Mouse (Mus musculus) limb, embryonic 12.5 days (tissue): Measurements from ENCODE around the gene Mansc1. TPM values are rescaled to one million over a fixed set of nuclear protein-coding genes. Genes with fewer than 3 reads are reported as not detected.

Source experiments
- ATAC-seq: fragments of 200-750 bp; cut with Nextera tagmentation; 2 replicates; pipeline ENCODE4 v1.8.0; 2017; ENCODE audit warnings: low read depth, moderate TSS enrichment; ENCODE audit not compliant: insufficient number of reproducible peaks, insufficient read depth, low FRiP score, low TSS enrichment
- H3K27ac ChIP-seq: fragments of 300-500 bp; sonication (generic); 2 replicates; pipeline ENCODE4 v1.5.1; 2016; ENCODE audit warnings: mild to moderate bottlenecking, moderate library complexity
- H3K27me3 ChIP-seq: fragments of 300-500 bp; sonication (generic); 2 replicates; pipeline ENCODE4 v1.6.1; 2016; ENCODE audit warnings: mild to moderate bottlenecking, moderate library complexity
- H3K36me3 ChIP-seq: fragments of 300-500 bp; sonication (generic); 2 replicates; pipeline ENCODE4 v1.6.1; 2016; ENCODE audit warnings: mild to moderate bottlenecking, moderate library complexity
- H3K4me1 ChIP-seq: fragments of 300-500 bp; sonication (generic); replicated peaks from 2 replicates; pipeline ENCODE4 v1.6.1; 2016
- H3K4me2 ChIP-seq: fragments of 300-500 bp; sonication (generic); 2 replicates; pipeline ENCODE4 v1.6.1; 2016; ENCODE audit warnings: mild to moderate bottlenecking, moderate library complexity
- H3K4me3 ChIP-seq: fragments of 300-500 bp; sonication (generic); replicated peaks from 2 replicates; pipeline ENCODE4 v1.5.1; 2016; ENCODE audit warnings: mild to moderate bottlenecking
- H3K9ac ChIP-seq: fragments of 300-500 bp; sonication (generic); replicated peaks from 2 replicates; pipeline ENCODE4 v1.6.1; 2016; ENCODE audit warnings: mild to moderate bottlenecking, moderate library complexity
- H3K9me3 ChIP-seq: fragments of 300-500 bp; sonication (generic); 2 replicates; pipeline ENCODE4 v1.6.1; 2016; ENCODE audit warnings: mild to moderate bottlenecking, moderate library complexity
- WGBS: fragments of 180-500 bp; shearing (Covaris S2); methylation state at CpG from one replicate; pipeline ENCODE4 v1.1.7; 2016; 5-methylcytosine and 5-hydroxymethylcytosine counted together
- polyA plus RNA-seq: library from polyadenylated mRNA; unstranded; fragments of >200 nt; fragmentation: Nextera tagmentation; extraction: Ambion mirVana; gene quantifications from 2 replicates; pipeline ENCODE4 v1.2.1, GENCODE M21; 2016

The Mansc1 gene
- polyA plus RNA-seq, 1 experiment from 2014 or later, result 0.69 TPM

DNA sequence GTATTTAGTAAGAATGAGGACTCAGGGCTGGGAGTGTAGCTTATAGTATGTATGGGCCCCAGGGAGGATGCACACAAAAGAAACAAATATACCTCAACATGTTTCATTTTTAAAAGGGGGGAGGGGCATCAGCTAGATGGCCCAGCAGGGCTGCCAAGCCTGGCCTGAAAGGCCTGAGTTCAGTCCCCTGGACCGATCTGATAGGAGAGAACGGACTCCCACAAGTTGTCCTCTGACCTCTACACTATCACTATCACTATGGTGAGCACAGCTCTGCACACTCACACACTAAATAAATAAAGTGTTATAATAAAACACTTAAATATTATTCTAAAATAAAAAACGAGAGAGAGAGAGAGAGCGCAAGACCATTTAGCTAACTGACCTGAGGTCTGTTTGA, 18.0 kb downstream of the Mansc1 start:
- WGBS, result 85% methylated on average over 4 of the region's 4 CpGs
- Histone ChIP-seq H3K27me3 (no peaks in the 10 kb centered on the region), H3K4me2 (no peak overlapping the region), H3K4me3 (no peak overlapping the region), H3K4me1 (0 out of 2 replicates have a peak, but pooled peaks cover 3% of the 10 kb centered on the region), H3K9ac (no peak overlapping the region), H3K9me3 (no peaks in the 10 kb centered on the region), H3K36me3 (no peaks in the 10 kb centered on the region), H3K27ac (no peak overlapping the region)
- no peak for ATAC-seq

GRCm38 (mm10) chr6:134611896-134612295, 20.4 kb downstream of the Mansc1 start:
- Histone ChIP-seq H3K4me3 (no peak overlapping the region), H3K27me3 (no peaks in the 10 kb centered on the region), H3K9me3 (no peaks in the 10 kb centered on the region), H3K4me1 (peaks cover 13% of the 10 kb centered on the region; the same call in 1 of the 2 replicates), H3K27ac (no peak overlapping the region), H3K9ac (no peak overlapping the region), H3K36me3 (no peaks in the 10 kb centered on the region), H3K4me2 (no peak overlapping the region)
- WGBS, result 72% methylated on average over 13 of the region's 13 CpGs
- no peak for ATAC-seq

DNA sequence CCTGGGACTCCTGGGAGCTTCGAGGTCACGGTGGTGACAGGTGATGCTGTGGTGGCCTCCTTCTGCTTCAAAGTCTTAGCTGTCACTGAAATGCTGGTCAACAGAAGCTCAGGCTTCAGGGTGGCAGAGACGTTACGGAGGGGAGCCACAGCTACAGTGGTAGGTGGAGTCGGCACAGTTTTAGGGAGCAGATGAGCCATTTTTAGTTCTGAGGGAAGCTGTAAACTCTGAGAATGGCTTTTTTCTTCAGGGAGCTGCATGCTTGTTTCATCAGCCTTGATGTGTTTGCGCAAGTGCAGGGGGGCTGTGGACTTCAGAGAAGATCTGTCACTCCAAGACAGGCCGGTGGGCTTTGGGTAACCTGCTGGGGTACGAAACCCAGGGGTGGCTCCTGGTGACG, 21.9 kb downstream of the Mansc1 start:
- no peaks in the 10 kb centered on the region for H3K36me3 ChIP-seq
- peaks cover 23% of the 10 kb centered on the region for H3K4me1 ChIP-seq
- no peak overlapping the region for H3K4me3 ChIP-seq
- H3K9me3 ChIP-seq, result no peaks in the 10 kb centered on the region
- H3K4me2 ChIP-seq, result no peak overlapping the region
- H3K9ac ChIP-seq, result no peak overlapping the region
- no peaks in the 10 kb centered on the region for H3K27me3 ChIP-seq
- no peak overlapping the region for H3K27ac ChIP-seq
- no peak for ATAC-seq
- WGBS, result 84% methylated on average over 9 of the region's 9 CpGs

- Histone ChIP-seq H3K4me3 (no peak overlapping the region), H3K9ac (no peak overlapping the region), H3K27me3 (no peaks in the 10 kb centered on the region), H3K4me2 (no peak overlapping the region), H3K4me1 (peaks cover 28% of the 10 kb centered on the region), H3K27ac (peak overlapping the region; percentile 74), H3K36me3 (no peaks in the 10 kb centered on the region), H3K9me3 (no peaks in the 10 kb centered on the region)
- peak; percentile 15; the same call in 1 of the 2 replicates for ATAC-seq
- 50% methylated on average over 9 of the region's 9 CpGs for WGBS
These were observed 25.1 kb downstream of the Mansc1 start for GRCm38 (mm10) chr6:134606949-134607746.

GRCm38 (mm10) chr6:134606540-134606939, 25.7 kb downstream of the Mansc1 start:
- H3K9ac ChIP-seq, result no peak overlapping the region
- H3K36me3 ChIP-seq, result no peaks in the 10 kb centered on the region
- H3K4me2 ChIP-seq, result 0 out of 2 replicates have a peak overlapping the region, but pooled peaks have one; percentile 16
- peaks cover 35% of the 10 kb centered on the region for H3K4me1 ChIP-seq
- no peaks in the 10 kb centered on the region for H3K27me3 ChIP-seq
- 57% methylated on average over 6 of the region's 6 CpGs for WGBS
- peak overlapping the region; percentile 74 for H3K27ac ChIP-seq
- 0 out of 2 replicates have a peak, but pooled peaks have one; percentile 8 for ATAC-seq
- no peaks in the 10 kb centered on the region for H3K9me3 ChIP-seq
- no peak overlapping the region for H3K4me3 ChIP-seq

DNA sequence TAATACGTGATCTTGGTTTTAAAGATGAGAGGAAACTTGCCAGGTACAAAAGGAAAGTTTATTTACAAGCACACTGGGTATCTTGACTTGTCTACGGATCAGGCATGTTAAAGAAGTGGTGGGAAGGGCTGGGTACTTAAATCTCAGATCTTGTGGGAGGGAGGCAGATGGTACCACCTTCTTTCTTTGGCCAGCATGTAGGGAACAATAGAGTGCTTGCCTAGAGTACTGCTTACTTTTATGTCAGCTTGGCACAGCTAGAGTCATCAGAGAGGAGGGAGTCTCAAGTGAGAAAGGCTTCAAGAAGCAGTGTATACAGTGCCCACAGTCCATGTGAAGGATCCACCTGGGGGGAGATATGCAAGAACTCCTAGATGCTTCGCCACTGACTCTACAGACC, 27.1 kb downstream of the Mansc1 start:
- no peak for ATAC-seq
- Histone ChIP-seq H3K9ac (no peak overlapping the region), H3K27me3 (no peaks in the 10 kb centered on the region), H3K9me3 (no peaks in the 10 kb centered on the region), H3K4me2 (no peak overlapping the region), H3K4me3 (no peak overlapping the region), H3K4me1 (peaks cover 39% of the 10 kb centered on the region), H3K36me3 (no peaks in the 10 kb centered on the region), H3K27ac (no peak overlapping the region)
- WGBS, result 92% methylated on average over 3 of the region's 3 CpGs

GRCm38 (mm10) chr6:134602371-134603003, 29.8 kb downstream of the Mansc1 start:
- peak overlapping the region; percentile 89 for H3K27ac ChIP-seq
- WGBS, result 10% methylated on average over 10 of the region's 10 CpGs
- no peaks in the 10 kb centered on the region for H3K27me3 ChIP-seq
- H3K9ac ChIP-seq, result no peak overlapping the region
- H3K36me3 ChIP-seq, result no peaks in the 10 kb centered on the region
- ATAC-seq, result peak; percentile 66; the same call in 1 of the 2 replicates
- peaks cover 34% of the 10 kb centered on the region for H3K4me1 ChIP-seq
- H3K4me2 ChIP-seq, result peak overlapping the region; percentile 38
- no peak overlapping the region for H3K4me3 ChIP-seq
- H3K9me3 ChIP-seq, result no peaks in the 10 kb centered on the region

GRCm38 (mm10) chr6:134601766-134602165, 30.5 kb downstream of the Mansc1 start:
- no peaks in the 10 kb centered on the region for H3K9me3 ChIP-seq
- peak overlapping the region; percentile 38 for H3K4me2 ChIP-seq
- no peaks in the 10 kb centered on the region for H3K36me3 ChIP-seq
- H3K4me1 ChIP-seq, result peaks cover 28% of the 10 kb centered on the region
- H3K27ac ChIP-seq, result peak overlapping the region; percentile 89
- H3K27me3 ChIP-seq, result no peaks in the 10 kb centered on the region
- no peak overlapping the region for H3K4me3 ChIP-seq
- no peak overlapping the region for H3K9ac ChIP-seq
- 15% methylated on average over 3 of the region's 3 CpGs for WGBS
- ATAC-seq, result peak; percentile 24; the same call in 1 of the 2 replicates

- ATAC-seq, result no peak
- WGBS, result 50% methylated on average over 7 of the region's 7 CpGs
- H3K9ac ChIP-seq, result no peak overlapping the region
These were observed 31.2 kb downstream of the Mansc1 start for GRCm38 (mm10) chr6:134601130-134601529.

GRCm38 (mm10) chr6:134599239-134599638, 33.0 kb downstream of the Mansc1 start:
- no peak overlapping the region for H3K27ac ChIP-seq
- H3K9me3 ChIP-seq, result no peaks in the 10 kb centered on the region
- no peak overlapping the region for H3K4me2 ChIP-seq
- WGBS, result 72% methylated on average over 1 of the region's 1 CpGs
- no peak overlapping the region for H3K9ac ChIP-seq
- ATAC-seq, result no peak
- no peaks in the 10 kb centered on the region for H3K36me3 ChIP-seq
- no peaks in the 10 kb centered on the region for H3K27me3 ChIP-seq
- H3K4me1 ChIP-seq, result peaks cover 19% of the 10 kb centered on the region
- H3K4me3 ChIP-seq, result no peak overlapping the region

More at GRCm38 (mm10) chr6:134601130-134601529, 31.2 kb downstream of the Mansc1 start:
- H3K4me2 ChIP-seq, result no peak overlapping the region
- H3K4me3 ChIP-seq, result no peak overlapping the region
- H3K27ac ChIP-seq, result peak overlapping the region; percentile 89
- peaks cover 22% of the 10 kb centered on the region for H3K4me1 ChIP-seq
- no peaks in the 10 kb centered on the region for H3K9me3 ChIP-seq
- H3K27me3 ChIP-seq, result no peaks in the 10 kb centered on the region
- H3K36me3 ChIP-seq, result no peaks in the 10 kb centered on the region

GRCm38 (mm10) chr6:134597651-134598229, 34.5 kb downstream of the Mansc1 start:
- Histone ChIP-seq H3K27me3 (no peaks in the 10 kb centered on the region), H3K9me3 (no peaks in the 10 kb centered on the region), H3K27ac (no peak overlapping the region), H3K9ac (no peak overlapping the region), H3K36me3 (no peaks in the 10 kb centered on the region), H3K4me2 (no peak overlapping the region), H3K4me1 (peaks cover 13% of the 10 kb centered on the region), H3K4me3 (no peak overlapping the region)
- no peak for ATAC-seq
- WGBS, result 87% methylated on average over 6 of the region's 6 CpGs
